Mouse (Mus musculus): ENCODE measurements around the gene Acot7. TPM values are rescaled to one million over a fixed set of nuclear protein-coding genes. Genes with fewer than 3 reads are reported as not detected.

The Acot7 gene
- total and polyA plus RNA-seq, 2 experiments from 2014 or later: 259 to 510 TPM

DNA sequence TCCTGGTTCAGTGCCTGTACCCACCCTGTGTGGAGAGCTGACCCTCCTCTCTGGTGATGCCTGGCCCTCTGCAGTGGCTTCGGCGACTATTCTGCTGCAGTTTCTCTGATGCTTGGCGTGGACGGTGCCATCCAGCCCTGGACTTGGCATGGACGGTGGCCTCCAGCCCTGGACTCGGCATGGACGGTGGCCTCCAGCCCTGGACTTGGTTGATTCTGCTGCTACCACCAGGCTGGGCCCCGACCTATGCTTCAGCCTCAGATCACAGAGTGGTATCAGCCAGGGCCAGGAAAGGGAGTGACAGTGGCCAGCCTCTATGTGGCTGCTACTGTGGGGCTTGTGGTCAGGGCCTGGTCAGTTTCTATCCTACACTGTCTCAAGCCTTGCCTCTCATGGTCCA is 66.0 kb downstream of the Acot7 start:
- WGBS: 95% methylated on average over 8 of the region's 8 CpGs
- TF ChIP-seq CTCF (IDR thresholded peaks at IDR 0.05): no peak
- Histone ChIP-seq H3K9me3 (ENCODE audit: low read length) (no peaks in the 10 kb centered on the region), H3K4me2 (ENCODE audit: low read depth, low read length, poor library complexity, severe bottlenecking) (no peak overlapping the region), H3K36me3 (ENCODE audit: insufficient read depth, low read length) (peaks cover 37% of the 10 kb centered on the region), H3K4me3 (ENCODE audit: low read depth, low read length) (no peak overlapping the region), H3K27ac (ENCODE audit: low read depth, low read length) (no peak overlapping the region), H3K9ac (replicated peaks; ENCODE audit: low read length, poor library complexity, severe bottlenecking) (no peak overlapping the region), H3K4me1 (ENCODE audit: insufficient read depth, low read length) (no peaks in the 10 kb centered on the region), H3K27me3 (ENCODE audit: insufficient read depth, low read length) (no peaks in the 10 kb centered on the region)
- DNase-seq (ENCODE audit: low spot score) (no peak), ATAC-seq (ENCODE audit: low FRiP score) (no peak)

DNA sequence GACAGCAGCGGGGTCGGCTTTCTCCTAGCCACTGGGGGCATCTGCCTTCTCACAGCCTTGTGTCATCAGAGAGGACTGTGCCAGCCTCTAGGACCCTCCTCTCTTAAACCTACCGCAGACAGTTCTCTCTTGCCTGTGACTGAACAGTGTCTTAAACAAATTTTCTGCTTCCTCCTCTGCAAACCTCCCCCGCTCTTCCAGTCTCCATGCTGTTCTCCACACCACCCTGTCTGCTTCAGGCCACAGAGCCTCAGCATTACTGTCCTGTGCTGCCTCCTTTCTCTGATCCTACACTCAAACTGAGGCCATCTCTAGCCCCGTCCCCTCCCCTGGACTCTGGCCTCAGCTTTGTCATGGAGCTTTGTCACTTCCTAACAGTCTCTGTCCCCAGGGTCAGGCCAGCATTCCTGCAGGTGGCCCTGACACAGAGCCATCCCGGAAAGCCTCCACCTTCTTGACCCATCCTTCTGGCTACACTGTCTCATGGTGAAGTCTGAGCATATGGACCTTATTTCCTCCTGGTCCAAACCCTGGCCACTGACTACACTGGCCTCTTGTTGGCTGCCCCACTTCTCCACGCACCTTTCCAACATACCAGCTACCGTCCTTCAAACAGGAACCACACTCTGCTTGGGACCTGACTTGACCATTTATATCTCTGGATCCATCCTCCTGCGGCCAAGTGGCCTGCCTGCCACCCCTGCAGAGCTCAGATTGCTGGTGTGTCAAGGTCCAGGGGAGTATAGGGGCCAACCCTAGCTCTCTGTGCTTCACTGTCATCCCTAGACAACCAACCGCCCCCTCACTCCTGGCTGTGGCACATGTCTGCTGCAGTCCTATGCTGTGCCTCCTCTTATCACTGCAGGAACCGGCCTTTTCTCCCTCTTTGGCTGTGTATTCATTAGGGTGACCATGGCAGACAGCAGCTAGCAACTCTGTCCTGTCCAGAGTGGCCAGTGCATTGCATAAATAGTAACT is 66.9 kb downstream of the Acot7 start:
- no peak overlapping the region for H3K4me3 ChIP-seq (ENCODE audit: low read depth, low read length)
- H3K9ac ChIP-seq (replicated peaks; ENCODE audit: low read length, poor library complexity, severe bottlenecking): no peak overlapping the region
- H3K9me3 ChIP-seq (ENCODE audit: low read length): no peaks in the 10 kb centered on the region
- no peak for ATAC-seq (ENCODE audit: low FRiP score)
- no peak overlapping the region for H3K27ac ChIP-seq (ENCODE audit: low read depth, low read length)
- no peaks in the 10 kb centered on the region for H3K4me1 ChIP-seq (ENCODE audit: insufficient read depth, low read length)
- peaks cover 29% of the 10 kb centered on the region for H3K36me3 ChIP-seq (ENCODE audit: insufficient read depth, low read length)
- no peaks in the 10 kb centered on the region for H3K27me3 ChIP-seq (ENCODE audit: insufficient read depth, low read length)
- TF ChIP-seq CTCF (IDR thresholded peaks at IDR 0.05): no peak
- 84% methylated on average over 11 of the region's 11 CpGs for WGBS
- no peak overlapping the region for H3K4me2 ChIP-seq (ENCODE audit: low read depth, low read length, poor library complexity, severe bottlenecking)
- DNase-seq (ENCODE audit: low spot score): no peak

DNA sequence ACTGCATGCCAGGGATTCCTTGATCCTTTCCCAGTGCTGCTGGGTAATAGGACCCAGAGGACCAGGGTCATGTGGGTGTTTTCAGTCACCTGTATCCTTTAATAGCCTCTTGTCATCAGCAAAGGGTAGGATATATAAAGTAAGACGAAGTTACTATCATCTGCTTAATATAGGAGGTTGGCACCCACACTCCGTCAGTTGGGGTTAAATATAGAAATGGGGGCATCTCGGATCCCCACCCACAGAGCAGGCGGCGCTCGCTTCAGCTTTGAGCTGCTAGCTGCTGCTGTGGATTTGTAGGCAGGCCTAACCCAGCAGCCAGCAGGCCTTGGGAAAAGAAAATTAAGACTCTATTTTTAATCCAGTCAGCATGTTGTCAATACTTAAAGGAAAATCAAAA is 68.1 kb downstream of the Acot7 start:
- WGBS: 74% methylated on average over 6 of the region's 6 CpGs
- Histone ChIP-seq H3K4me2 (ENCODE audit: low read depth, low read length, poor library complexity, severe bottlenecking) (no peak overlapping the region), H3K4me1 (ENCODE audit: insufficient read depth, low read length) (no peaks in the 10 kb centered on the region), H3K4me3 (ENCODE audit: low read depth, low read length) (no peak overlapping the region), H3K27ac (ENCODE audit: low read depth, low read length) (no peak overlapping the region), H3K36me3 (ENCODE audit: insufficient read depth, low read length) (peaks cover 27% of the 10 kb centered on the region), H3K27me3 (ENCODE audit: insufficient read depth, low read length) (no peaks in the 10 kb centered on the region), H3K9me3 (ENCODE audit: low read length) (no peaks in the 10 kb centered on the region), H3K9ac (replicated peaks; ENCODE audit: low read length, poor library complexity, severe bottlenecking) (no peak overlapping the region)
- TF ChIP-seq CTCF (IDR thresholded peaks at IDR 0.05): no peak
- DNase-seq (ENCODE audit: low spot score) (no peak), ATAC-seq (ENCODE audit: low FRiP score) (no peak)

DNA sequence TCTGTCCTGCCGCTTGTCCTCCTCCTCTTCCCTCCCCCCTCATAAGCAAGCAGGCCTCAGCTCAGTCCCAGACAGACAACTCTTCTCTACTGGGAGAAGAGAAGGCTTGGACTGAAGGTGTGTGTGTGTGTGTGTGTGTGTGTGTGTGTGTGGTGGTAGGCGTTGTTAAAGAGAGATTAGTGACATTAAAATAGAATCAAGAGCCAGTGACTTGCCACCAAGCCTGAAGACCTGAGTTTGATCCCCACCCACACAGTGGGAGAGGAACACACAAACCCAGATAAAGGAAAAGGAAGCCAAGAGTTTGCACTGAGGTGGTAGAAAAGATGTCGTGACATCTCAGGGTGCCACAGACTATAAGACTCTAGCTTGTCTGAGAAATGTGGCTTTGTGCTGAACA is 69.3 kb downstream of the Acot7 start:
- 83% methylated on average over 3 of the region's 3 CpGs for WGBS
- H3K9ac ChIP-seq (replicated peaks; ENCODE audit: low read length, poor library complexity, severe bottlenecking): no peak overlapping the region

DNA sequence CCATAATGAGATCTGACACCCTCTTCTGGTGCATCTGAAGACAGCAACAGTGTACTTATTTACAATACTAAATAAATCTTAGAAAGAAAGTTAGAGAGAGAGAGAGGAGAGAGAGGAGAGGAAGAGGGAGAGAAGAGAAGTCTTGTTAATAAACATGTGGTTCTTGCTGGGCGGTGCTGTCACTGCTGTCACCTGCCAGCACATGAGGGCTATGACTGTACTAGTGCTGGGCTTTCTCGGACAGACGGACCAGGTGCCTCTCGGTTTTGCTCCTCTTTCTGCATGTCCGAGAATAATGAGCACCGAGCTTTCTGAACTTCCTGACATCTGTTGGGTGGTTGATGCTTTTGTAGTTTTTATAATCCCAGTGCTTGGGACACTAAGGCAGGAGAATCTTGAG is 72.7 kb downstream of the Acot7 start:
- Histone ChIP-seq H3K9me3 (ENCODE audit: low read length) (no peaks in the 10 kb centered on the region), H3K27me3 (ENCODE audit: insufficient read depth, low read length) (no peaks in the 10 kb centered on the region), H3K27ac (ENCODE audit: low read depth, low read length) (no peak overlapping the region), H3K36me3 (ENCODE audit: insufficient read depth, low read length) (peaks cover 16% of the 10 kb centered on the region), H3K9ac (replicated peaks; ENCODE audit: low read length, poor library complexity, severe bottlenecking) (no peak overlapping the region), H3K4me1 (ENCODE audit: insufficient read depth, low read length) (no peaks in the 10 kb centered on the region), H3K4me2 (ENCODE audit: low read depth, low read length, poor library complexity, severe bottlenecking) (no peak overlapping the region), H3K4me3 (ENCODE audit: low read depth, low read length) (no peak overlapping the region)
- TF ChIP-seq CTCF (IDR thresholded peaks at IDR 0.05): 0 out of 2 replicates have a peak, but pooled peaks have one; percentile 6
- 92% methylated on average over 6 of the region's 6 CpGs for WGBS
- DNase-seq (ENCODE audit: low spot score) (no peak), ATAC-seq (ENCODE audit: low FRiP score) (no peak)

More for the DNA sequence above, 69.3 kb downstream of the Acot7 start:
- no peak for TF ChIP-seq CTCF (IDR thresholded peaks at IDR 0.05)
- Histone ChIP-seq H3K27me3 (ENCODE audit: insufficient read depth, low read length) (no peaks in the 10 kb centered on the region), H3K27ac (ENCODE audit: low read depth, low read length) (no peak overlapping the region), H3K4me2 (ENCODE audit: low read depth, low read length, poor library complexity, severe bottlenecking) (no peak overlapping the region), H3K4me3 (ENCODE audit: low read depth, low read length) (no peak overlapping the region), H3K9me3 (ENCODE audit: low read length) (no peaks in the 10 kb centered on the region), H3K4me1 (ENCODE audit: insufficient read depth, low read length) (no peaks in the 10 kb centered on the region), H3K36me3 (ENCODE audit: insufficient read depth, low read length) (peaks cover 17% of the 10 kb centered on the region)
- ATAC-seq (ENCODE audit: low FRiP score) (no peak), DNase-seq (ENCODE audit: low spot score) (no peak)

DNA sequence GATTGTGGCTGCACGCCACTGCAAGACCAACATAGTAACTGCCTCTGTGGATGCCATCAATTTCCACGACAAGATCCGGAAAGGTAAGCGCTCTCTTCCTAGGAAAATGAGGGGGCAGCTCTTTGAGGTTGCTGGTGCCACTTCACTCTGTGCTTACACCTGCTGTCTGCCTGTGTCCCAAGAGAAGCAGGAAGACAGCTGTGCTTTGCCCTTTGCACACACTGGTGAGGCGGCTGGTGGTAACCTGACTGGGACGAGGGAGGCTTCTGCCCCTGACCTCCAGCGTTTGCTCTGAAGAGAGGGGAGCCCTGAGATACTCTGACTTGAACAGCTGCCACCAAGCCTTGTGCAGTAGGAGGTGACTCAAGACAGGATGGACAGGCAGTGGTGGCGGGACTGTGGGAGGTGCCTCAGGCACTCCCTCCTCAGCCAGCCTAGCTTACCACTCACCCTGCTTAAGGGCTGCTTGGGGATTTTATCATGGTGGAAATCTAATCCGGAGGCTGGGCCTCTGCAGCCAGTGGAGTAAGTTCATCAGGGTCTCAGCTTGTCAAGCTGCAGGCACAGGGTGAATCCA is 75.3 kb downstream of the Acot7 start:
- Histone ChIP-seq H3K27ac (ENCODE audit: low read depth, low read length) (no peak overlapping the region), H3K9ac (replicated peaks; ENCODE audit: low read length, poor library complexity, severe bottlenecking) (no peak overlapping the region; the same call in 1 of the 2 replicates), H3K9me3 (ENCODE audit: low read length) (no peaks in the 10 kb centered on the region), H3K4me3 (ENCODE audit: low read depth, low read length) (no peak overlapping the region), H3K4me2 (ENCODE audit: low read depth, low read length, poor library complexity, severe bottlenecking) (no peak overlapping the region), H3K36me3 (ENCODE audit: insufficient read depth, low read length) (peaks cover 16% of the 10 kb centered on the region), H3K4me1 (ENCODE audit: insufficient read depth, low read length) (no peaks in the 10 kb centered on the region), H3K27me3 (ENCODE audit: insufficient read depth, low read length) (no peaks in the 10 kb centered on the region)
- DNase-seq (ENCODE audit: low spot score) (no peak), ATAC-seq (ENCODE audit: low FRiP score) (no peak)
- 78% methylated on average over 9 of the region's 9 CpGs for WGBS
- TF ChIP-seq CTCF (IDR thresholded peaks at IDR 0.05): no peak
